Mouse (Mus musculus) C2C12 (cell line): ENCODE data around the gene Klf2. TPM values are rescaled to one million over a fixed set of nuclear protein-coding genes. Genes with fewer than 3 reads are reported as not detected.
A peak's percentile ranks its signal among the peaks of the same experiment; 100 is the strongest.

ENCODE experiments used
- H3K27me3 ChIP-seq: one replicate; pipeline ENCODE4 v1.6.1; 2011; ENCODE audit not compliant: control insufficient read depth, insufficient read depth, insufficient read length
- H3K36me3 ChIP-seq: one replicate; pipeline ENCODE4 v1.6.1; 2011; ENCODE audit not compliant: control insufficient read depth, insufficient read depth
- H3K4me3 ChIP-seq: one replicate; pipeline ENCODE4 v1.5.1; 2011; ENCODE audit warnings: mild to moderate bottlenecking, control low read depth; ENCODE audit not compliant: poor library complexity, insufficient read depth, severe bottlenecking
- H3K79me2 ChIP-seq: one replicate; pipeline ENCODE4 v1.6.1; 2011; ENCODE audit not compliant: control insufficient read depth, insufficient read depth
- H3K79me3 ChIP-seq: one replicate; pipeline ENCODE4 v1.6.1; 2011; ENCODE audit warnings: low read depth, control low read depth
- H3ac ChIP-seq: one replicate; pipeline ENCODE3; 2011; ENCODE audit warnings: low read depth; ENCODE audit not compliant: control insufficient read depth, insufficient read length
- CEBPB ChIP-seq: IDR thresholded peaks from one replicate; pipeline ENCODE4 v1.6.1; 2011; ENCODE audit warnings: low read depth, mild to moderate bottlenecking, control low read depth, moderate library complexity
- CTCF ChIP-seq: IDR thresholded peaks from one replicate; pipeline ENCODE4 v1.5.1; 2011; ENCODE audit not compliant: control insufficient read depth, insufficient read depth, insufficient read length
- FOSL1 ChIP-seq: IDR thresholded peaks from one replicate; pipeline ENCODE4 v1.8.0; 2011; ENCODE audit warnings: mild to moderate bottlenecking, low read length; ENCODE audit not compliant: poor library complexity, insufficient read depth, severe bottlenecking
- MAX ChIP-seq: IDR thresholded peaks from one replicate; pipeline ENCODE4 v1.6.1; 2011; ENCODE audit warnings: mild to moderate bottlenecking, control low read depth
- MYOD1 ChIP-seq: IDR thresholded peaks from one replicate; pipeline ENCODE4 v1.6.1; 2011; ENCODE audit warnings: low read depth; ENCODE audit not compliant: control insufficient read depth, insufficient read length
- MYOG ChIP-seq: IDR thresholded peaks from one replicate; pipeline ENCODE4 v1.6.1; 2011; ENCODE audit not compliant: control insufficient read depth, insufficient read length; ENCODE audit errors: extremely low read depth
- USF1 ChIP-seq: IDR thresholded peaks from one replicate; pipeline ENCODE4 v1.6.1; 2011; ENCODE audit warnings: low read depth, mild to moderate bottlenecking, control low read depth, moderate library complexity
- long read RNA-seq, 2 experiments: library from polyadenylated mRNA; unstranded; transcript quantifications; one replicate each; pipeline ENCODE4 v2.0.0; 2019 to 2020
- polyA plus RNA-seq: library from polyadenylated mRNA; unstranded; fragments of >200 nt; fragmentation: generic; extraction: Trizol; gene quantifications from one replicate; pipeline ENCODE4 v1.2.1, GENCODE M21; 2012; ENCODE audit warnings: missing spikeins

Klf2 gene
- polyA plus RNA-seq, result 9.9 TPM
- long read RNA-seq, experiment 1, partial matches to known transcripts, result 3 of 5 reads
- long read RNA-seq, experiment 1, other reads (novel, unspliced or antisense), result 0 of 5 reads
- long read RNA-seq, experiment 2, partial matches to known transcripts, result 0 of 1 reads
- long read RNA-seq, experiment 2, other reads (novel, unspliced or antisense), result 0 of 1 reads

DNA sequence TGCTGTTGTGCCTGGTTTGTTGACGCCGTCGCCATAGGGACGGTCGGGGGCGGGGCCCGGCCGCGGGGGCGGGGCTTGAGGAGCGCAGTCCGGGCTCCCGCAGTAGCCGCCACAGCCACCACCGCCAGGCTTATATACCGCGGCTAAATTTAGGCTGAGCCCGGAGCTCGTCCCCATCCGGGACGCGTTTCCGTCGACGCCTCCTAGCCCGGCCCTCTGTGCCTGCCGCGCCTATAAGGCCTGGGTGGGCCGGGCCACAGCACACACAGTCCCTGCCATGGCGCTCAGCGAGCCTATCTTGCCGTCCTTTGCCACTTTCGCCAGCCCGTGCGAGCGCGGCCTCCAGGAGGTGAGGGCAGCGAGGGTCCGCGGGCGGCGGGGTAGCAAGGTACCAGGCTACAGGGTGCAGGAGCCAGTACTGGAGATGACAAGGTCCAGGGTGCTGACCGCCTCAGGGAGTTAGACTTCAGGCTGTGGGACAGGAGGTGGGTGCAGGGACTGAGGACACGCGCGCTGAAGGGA lies at the start of gene Klf2:
Gene Klf2, plus strand, starts transcription at position 233 of the 522 bp plus-strand sequence.
- Histone ChIP-seq H3K36me3 (peaks cover 3% of the 10 kb centered on the region), H3K4me3 (peak within 1 kb of the TSS; percentile 65)

DNA sequence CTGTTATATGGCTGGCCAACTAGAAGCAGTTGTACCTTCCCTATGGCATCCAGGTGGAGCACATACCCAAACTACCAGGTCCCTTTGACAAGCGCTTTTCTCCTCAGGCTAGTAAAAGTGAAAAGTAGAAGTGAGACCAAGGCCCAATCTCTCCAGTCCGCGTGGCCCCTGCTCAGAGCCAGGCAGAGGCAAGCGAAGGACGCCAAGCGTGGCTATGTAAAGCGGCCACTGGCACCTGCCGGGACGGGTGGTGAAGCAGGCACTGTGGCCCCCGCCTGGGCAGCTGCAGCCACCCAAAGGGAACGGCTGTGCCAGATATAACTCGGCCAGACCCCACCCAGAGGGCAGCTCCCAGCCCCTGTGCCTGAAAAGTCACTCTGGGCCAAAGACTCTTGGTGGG lies 48.2 kb upstream of the Klf2 start:
- no peak overlapping the region for H3ac ChIP-seq
- no peak overlapping the region for H3K4me3 ChIP-seq
- TF ChIP-seq MYOG, result no peak
- no peak for TF ChIP-seq CTCF
- TF ChIP-seq CEBPB, result no peak
- no peak for TF ChIP-seq MYOD1
- no peak for TF ChIP-seq USF1
- no peak for TF ChIP-seq MAX

More for the DNA sequence above, at the start of gene Klf2:
- Histone ChIP-seq H3K27me3 (no peaks in the 10 kb centered on the region), H3K79me3 (peaks cover 11% of the 10 kb centered on the region), H3ac (peak within 1 kb of the TSS; percentile 83), H3K79me2 (peaks cover 24% of the 10 kb centered on the region)
- TF ChIP-seq MYOG (no peak), MAX (no peak), CEBPB (no peak), CTCF (no peak), USF1 (no peak)

DNA sequence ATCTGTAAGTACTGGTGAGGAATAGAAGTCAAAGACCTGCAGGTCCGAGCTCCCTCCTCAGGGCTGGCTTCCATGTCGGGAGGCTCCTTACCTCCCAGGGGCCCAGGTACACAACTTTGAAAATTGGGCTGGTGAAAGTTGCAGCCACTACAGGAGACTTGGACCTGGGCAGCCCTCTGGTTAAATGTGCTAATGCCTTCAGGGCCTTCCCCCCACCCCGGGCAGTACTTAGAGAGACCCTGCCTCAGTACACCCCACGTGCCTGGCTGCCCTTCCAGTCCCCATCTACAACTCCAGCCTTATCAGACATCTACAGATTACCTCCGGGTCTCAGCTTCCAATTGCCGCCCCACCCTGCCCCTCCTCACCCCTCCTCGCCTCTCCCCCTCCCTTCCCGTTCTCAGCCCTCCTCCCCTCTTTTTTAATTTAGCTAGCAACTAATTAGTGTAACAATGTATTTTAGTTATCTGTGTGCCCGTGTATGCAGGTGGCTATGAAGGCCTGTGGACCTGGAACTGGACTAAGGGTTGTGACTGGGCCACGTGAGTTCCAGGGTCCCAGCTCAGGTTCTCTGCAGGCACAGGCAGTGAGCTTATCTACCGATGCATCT lies 47.7 kb upstream of the Klf2 start:
- no peaks in the 10 kb centered on the region for H3K79me2 ChIP-seq
- no peak overlapping the region for H3ac ChIP-seq
- no peaks in the 10 kb centered on the region for H3K79me3 ChIP-seq
- TF ChIP-seq USF1 (no peak), MYOD1 (no peak), CEBPB (no peak), FOSL1 (no peak), MAX (no peak), MYOG (no peak), CTCF (no peak)
- peaks cover 5% of the 10 kb centered on the region for H3K27me3 ChIP-seq
- no peaks in the 10 kb centered on the region for H3K36me3 ChIP-seq
- H3K4me3 ChIP-seq, result no peak overlapping the region

More for the DNA sequence above, 48.2 kb upstream of the Klf2 start:
- H3K27me3 ChIP-seq, result peaks cover 5% of the 10 kb centered on the region
- H3K79me3 ChIP-seq, result no peaks in the 10 kb centered on the region
- H3K79me2 ChIP-seq, result no peaks in the 10 kb centered on the region
- no peaks in the 10 kb centered on the region for H3K36me3 ChIP-seq

DNA sequence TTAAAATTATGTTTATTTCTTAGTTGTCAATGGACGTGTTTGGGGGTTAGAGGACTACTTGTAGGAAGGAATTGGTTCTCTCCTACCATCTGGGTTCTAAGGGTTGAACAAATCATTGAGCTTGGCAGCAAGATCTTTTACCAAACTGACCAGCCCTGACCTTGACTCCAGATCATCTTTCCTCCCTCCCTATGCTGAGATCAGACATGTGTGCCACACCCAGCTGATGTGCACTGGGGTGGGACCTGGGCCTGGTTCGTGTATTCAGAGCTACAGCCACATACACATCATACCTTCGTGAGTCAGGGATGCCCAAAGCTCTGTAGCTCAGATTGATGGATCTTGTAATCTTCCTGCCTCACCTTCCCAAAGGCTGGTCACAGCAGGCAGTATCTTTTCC lies 47.1 kb upstream of the Klf2 start:
- Histone ChIP-seq H3K79me2 (no peaks in the 10 kb centered on the region), H3K27me3 (peaks cover 5% of the 10 kb centered on the region), H3K79me3 (no peaks in the 10 kb centered on the region), H3K36me3 (no peaks in the 10 kb centered on the region), H3ac (no peak overlapping the region), H3K4me3 (no peak overlapping the region)
- TF ChIP-seq MYOG, result no peak

DNA sequence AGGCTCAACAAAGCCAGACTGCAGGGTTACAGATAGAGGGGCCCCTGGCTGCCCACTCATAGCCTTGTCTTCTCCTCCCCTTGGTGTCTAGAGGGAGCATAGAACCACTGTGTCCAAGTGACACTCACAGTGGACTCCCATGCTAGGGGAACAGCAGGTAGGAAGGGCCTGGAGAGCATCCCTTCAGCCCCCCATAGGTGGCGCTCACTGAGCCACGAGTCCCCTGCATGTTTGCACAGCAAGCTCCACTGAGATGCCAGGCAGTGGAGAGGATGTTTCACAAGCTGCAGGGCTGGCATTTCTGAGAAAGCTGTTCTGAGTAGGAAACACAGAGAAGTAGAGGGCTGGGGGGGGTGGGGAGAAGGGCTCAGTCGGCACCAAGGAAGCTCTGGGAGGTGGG lies 46.5 kb upstream of the Klf2 start:
- TF ChIP-seq MAX (no peak), FOSL1 (no peak), MYOD1 (no peak), CEBPB (no peak), MYOG (no peak), USF1 (no peak), CTCF (peak; percentile 71)
- Histone ChIP-seq H3ac (no peak overlapping the region), H3K27me3 (peaks cover 5% of the 10 kb centered on the region), H3K4me3 (no peak overlapping the region), H3K36me3 (no peaks in the 10 kb centered on the region), H3K79me3 (no peaks in the 10 kb centered on the region), H3K79me2 (no peaks in the 10 kb centered on the region)

DNA sequence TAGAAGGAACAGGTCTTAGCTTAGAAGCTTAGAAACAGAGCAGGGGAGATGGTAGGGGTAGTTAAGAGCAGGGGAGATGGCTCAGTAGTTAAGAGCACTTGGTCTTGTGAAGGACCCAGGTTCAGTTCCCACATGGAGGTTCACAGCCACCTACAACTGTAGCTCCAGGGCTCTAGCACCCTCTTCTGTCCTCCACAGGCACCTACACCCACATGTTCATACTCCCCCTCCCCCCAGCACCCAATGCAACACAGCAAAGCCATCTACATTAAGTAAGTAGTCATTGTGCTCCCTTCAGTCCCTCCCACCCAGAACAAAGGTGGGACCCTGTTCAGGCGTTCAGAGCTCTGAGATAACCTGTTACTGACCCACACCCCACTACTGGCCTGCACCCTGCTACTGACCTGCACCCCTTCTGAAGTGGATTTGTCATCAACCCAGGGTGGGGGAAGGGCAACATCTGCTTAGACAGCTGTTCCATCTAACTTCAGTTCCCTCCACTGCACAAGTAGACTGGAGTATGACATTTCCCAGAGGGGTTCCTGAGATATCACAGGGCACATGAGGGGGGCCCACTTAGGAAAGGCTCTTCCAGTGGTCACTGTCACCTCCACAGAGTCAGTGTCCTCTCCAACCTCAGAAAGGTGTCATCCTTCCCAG lies 45.6 kb upstream of the Klf2 start:
- Histone ChIP-seq H3K79me3 (no peaks in the 10 kb centered on the region), H3K36me3 (no peaks in the 10 kb centered on the region)
- TF ChIP-seq MYOG, result no peak
- TF ChIP-seq USF1, result no peak
- no peak for TF ChIP-seq CEBPB
- no peak for TF ChIP-seq FOSL1
- TF ChIP-seq MYOD1, result no peak
- TF ChIP-seq CTCF, result no peak
- TF ChIP-seq MAX, result no peak

More for the DNA sequence above, 45.6 kb upstream of the Klf2 start:
- H3K27me3 ChIP-seq, result peaks cover 5% of the 10 kb centered on the region
- H3ac ChIP-seq, result no peak overlapping the region
- no peak overlapping the region for H3K4me3 ChIP-seq
- no peaks in the 10 kb centered on the region for H3K79me2 ChIP-seq
